10 mouse cellular contexts compared by ENCODE assay signal in the genomic region with DNA sequence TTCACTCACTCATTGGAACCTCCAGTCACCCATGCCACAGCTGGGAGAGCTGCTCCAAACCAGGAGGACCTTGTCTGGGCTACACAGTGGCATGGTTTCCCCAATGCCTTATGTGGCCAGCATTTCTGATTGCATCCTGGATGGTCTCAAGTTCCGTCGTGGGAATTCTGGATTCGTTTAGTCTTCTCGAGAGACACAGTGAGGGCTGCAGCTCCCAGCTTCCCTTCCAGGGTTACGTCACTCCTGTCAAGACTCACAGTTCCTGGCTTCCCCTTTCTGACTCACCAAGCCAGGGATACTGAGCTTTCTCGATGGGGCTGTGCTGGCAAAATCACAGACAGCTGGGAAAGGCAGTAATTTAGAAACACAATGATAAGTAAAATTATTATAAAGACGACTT. TPM values are rescaled to one million over a fixed set of nuclear protein-coding genes. Genes with fewer than 3 reads are reported as not detected.
A peak's percentile ranks its signal among the peaks of the same experiment; 100 is the strongest.
DNase-seq lines count a peak whose midpoint lies in the region; ATAC-seq and TF ChIP-seq lines count a peak whose summit lies in the region.
"Had no signal": no experiment of that assay in that cellular context is flagged by ENCODE, and none has a peak within 500 bp of the region (broad histone marks: within the 10 kb centered on the region; RNA-seq: fewer than 3 reads in every experiment).

No protein-coding gene starts in this region.

- H3K4me1 ChIP-seq in liver, postnatal 0 days (ENCODE audit: insufficient read depth), result peaks cover 4% of the 10 kb centered on the region; the same call in 1 of the 2 replicates
- H3K4me1 ChIP-seq in forebrain, embryonic 15.5 days, result no peaks in the 10 kb centered on the region

- no peak overlapping the region for H3K4me2 ChIP-seq in liver, postnatal 0 days (ENCODE audit: low read depth, low read length)
- H3K4me2 ChIP-seq in forebrain, embryonic 15.5 days (replicated peaks), result no peak overlapping the region
- H3K4me2 ChIP-seq: limb, embryonic 13.5 days had no signal

- H3K36me3 ChIP-seq in liver, postnatal 0 days (replicated peaks; ENCODE audit: insufficient read depth, low read length), result no peaks in the 10 kb centered on the region
- no peaks in the 10 kb centered on the region for H3K36me3 ChIP-seq in forebrain, embryonic 15.5 days
- H3K36me3 ChIP-seq: limb, embryonic 13.5 days had no signal

- DNase-seq in layer of hippocampus, adult 18-20 months (ENCODE audit: low spot score in 2 of 2), result peak; percentile 37 to 49
- no peak for DNase-seq in layer of hippocampus, adult 11-12 months (ENCODE audit: low spot score)
- peak; percentile 72 for DNase-seq in adipocyte (ENCODE audit: low spot score)
- DNase-seq in lung, postnatal 14 days, result peak; percentile 48
- no peak for DNase-seq in liver, postnatal 0 days
- no peak for DNase-seq in cerebellum, postnatal 14 days

- 46% methylated on average over 7 of the region's 7 CpGs for WGBS in liver, postnatal 0 days (ENCODE audit: insufficient replicate concordance)
- 50% methylated on average over 7 of the region's 7 CpGs for WGBS in forebrain, embryonic 15.5 days

- no peaks in the 10 kb centered on the region for H3K9me3 ChIP-seq in liver, postnatal 0 days (ENCODE audit: low read length)
- no peaks in the 10 kb centered on the region for H3K9me3 ChIP-seq in forebrain, embryonic 15.5 days
- H3K9me3 ChIP-seq: limb, embryonic 13.5 days had no signal

- no peaks in the 10 kb centered on the region for H3K27me3 ChIP-seq in liver, postnatal 0 days (ENCODE audit: insufficient read depth, low read length)
- no peaks in the 10 kb centered on the region for H3K27me3 ChIP-seq in forebrain, embryonic 15.5 days
- H3K27me3 ChIP-seq: limb, embryonic 13.5 days had no signal

- ATAC-seq in granulocyte monocyte progenitor cell, adult 5-6 weeks (replicated peaks; ENCODE audit: poor library complexity, severe bottlenecking), result peak; percentile 78
- no peak for ATAC-seq in liver, postnatal 0 days
- no peak for ATAC-seq in forebrain, embryonic 15.5 days (replicated peaks)
- ATAC-seq: hindbrain, embryonic 16.5 days had no signal

- no peak overlapping the region for H3K27ac ChIP-seq in liver, postnatal 0 days (ENCODE audit: low read depth)
- H3K27ac ChIP-seq in forebrain, embryonic 15.5 days (replicated peaks), result no peak overlapping the region
- H3K27ac ChIP-seq: limb, embryonic 13.5 days had no signal

- no peak overlapping the region for H3K4me3 ChIP-seq in liver, postnatal 0 days (ENCODE audit: low read depth, low read length)
- H3K4me3 ChIP-seq in forebrain, embryonic 15.5 days, result no peak overlapping the region
- H3K4me3 ChIP-seq: limb, embryonic 13.5 days had no signal

- no peak overlapping the region for H3K9ac ChIP-seq in liver, postnatal 0 days (replicated peaks)
- no peak overlapping the region for H3K9ac ChIP-seq in forebrain, embryonic 15.5 days (replicated peaks)
- H3K9ac ChIP-seq: limb, embryonic 13.5 days had no signal

- TF ChIP-seq EP300 in liver, postnatal 0 days (IDR thresholded peaks at IDR 0.05; ENCODE audit: low read depth), result no peak

- TF ChIP-seq CTCF in liver, postnatal 0 days (IDR thresholded peaks at IDR 0.05; ENCODE audit: low read depth), result no peak

RNA-seq across cellular contexts. Expression of a gene that starts 54.0 kb away (rescaled TPM):
- 10 to 100 TPM; 42.5 to 46.0 TPM for total RNA-seq in layer of hippocampus, adult 18-20 months (2021)
- total RNA-seq in granulocyte monocyte progenitor cell, adult 5-6 weeks (2014; fragmentation: Nextera tagmentation), result 41.9 and 65.4 TPM in 2 replicates
- total RNA-seq in granulocyte monocyte progenitor cell, adult 5-6 weeks (2017), result 21.0 and 24.5 TPM in 2 replicates
- polyA plus RNA-seq in liver, postnatal 0 days (2015; fragmentation: Nextera tagmentation; extraction: Ambion mirVana), result 4.1 and 4.5 TPM in 2 replicates
- 23.6 and 23.7 TPM in 2 replicates for polyA plus RNA-seq in forebrain, embryonic 15.5 days (2015; fragmentation: Nextera tagmentation; extraction: Ambion mirVana)

Comparison
In these comparisons a context has a peak if more than half of its experiments do, and no peak if none do; other contexts are left out.
1. DNase-seq: peak in layer of hippocampus, adult 18-20 months (2 of 2), adipocyte (single experiment) and lung, postnatal 14 days (single experiment); none in layer of hippocampus, adult 11-12 months (single experiment), liver, postnatal 0 days (single experiment) and cerebellum, postnatal 14 days (0 of 2).